Comparison of ENCODE assay signal across 33 mouse cellular contexts in genomic region chr14:10445360-10445759, GRCm38 (mm10).
"Had no signal": no experiment of that assay in that cellular context is flagged by ENCODE, and none has a peak within 500 bp of the region (broad histone marks: within the 10 kb centered on the region; RNA-seq: fewer than 3 reads in every experiment).

No protein-coding gene starts in this region.

- DNase-seq: heart, postnatal 10 days; heart, postnatal 14 days; heart, postnatal 36 days; heart, postnatal 4 days; kidney, adult 11 months; kidney, adult 18-20 months; kidney, adult 2 months; kidney, adult 9 months; kidney, postnatal 10 days; kidney, postnatal 14 days; kidney, postnatal 25 days; kidney, postnatal 36 days; kidney, postnatal 4 days; layer of hippocampus, adult 9-11 months; layer of hippocampus, postnatal 36 days had no signal

- H3K4me2 ChIP-seq: heart, embryonic 12.5 days; heart, embryonic 13.5 days; heart, embryonic 15.5 days; hindbrain, embryonic 12.5 days; hindbrain, embryonic 13.5 days; hindbrain, embryonic 14.5 days; hindbrain, embryonic 15.5 days; intestine, embryonic 15.5 days; kidney, embryonic 15.5 days had no signal

- H3K4me3 ChIP-seq: heart, embryonic 12.5 days; heart, embryonic 13.5 days; heart, embryonic 15.5 days; hindbrain, embryonic 10.5 days; hindbrain, embryonic 12.5 days; hindbrain, embryonic 13.5 days; hindbrain, embryonic 15.5 days; intestine, embryonic 15.5 days; kidney, embryonic 15.5 days; layer of hippocampus, adult 2 months; left cerebral cortex, adult 2 months had no signal

- H3K4me1 ChIP-seq: heart, embryonic 12.5 days; heart, embryonic 13.5 days; heart, embryonic 15.5 days; hindbrain, embryonic 10.5 days; hindbrain, embryonic 12.5 days; hindbrain, embryonic 13.5 days; hindbrain, embryonic 15.5 days; intestine, embryonic 15.5 days; kidney, embryonic 15.5 days had no signal

- H3K9ac ChIP-seq: heart, embryonic 12.5 days; heart, embryonic 13.5 days; heart, embryonic 15.5 days; hindbrain, embryonic 12.5 days; hindbrain, embryonic 13.5 days; hindbrain, embryonic 14.5 days; hindbrain, embryonic 15.5 days; intestine, embryonic 15.5 days; kidney, embryonic 15.5 days had no signal

- H3K9me3 ChIP-seq: heart, embryonic 12.5 days; heart, embryonic 13.5 days; heart, embryonic 15.5 days; hindbrain, embryonic 10.5 days; hindbrain, embryonic 12.5 days; hindbrain, embryonic 13.5 days; hindbrain, embryonic 15.5 days; intestine, embryonic 15.5 days; kidney, embryonic 15.5 days had no signal

- ATAC-seq: hindbrain, embryonic 16.5 days; hindbrain, postnatal 0 days; inflammation-experienced regulatory T-cells, adult 6 months; intestine, embryonic 15.5 days; intestine, embryonic 16.5 days; intestine, postnatal 0 days had no signal

- H3K27ac ChIP-seq: heart, embryonic 13.5 days; heart, embryonic 15.5 days; hindbrain, embryonic 10.5 days; hindbrain, embryonic 12.5 days; hindbrain, embryonic 13.5 days; hindbrain, embryonic 14.5 days; hindbrain, embryonic 15.5 days; hindbrain, postnatal 0 days; intestine, embryonic 15.5 days; kidney, embryonic 15.5 days; kidney, postnatal 0 days; layer of hippocampus, adult 2 months; left cerebral cortex, adult 2 months had no signal

- H3K27me3 ChIP-seq: heart, embryonic 12.5 days; heart, embryonic 13.5 days; heart, embryonic 15.5 days; hindbrain, embryonic 12.5 days; hindbrain, embryonic 13.5 days; hindbrain, embryonic 15.5 days; intestine, embryonic 15.5 days; kidney, embryonic 15.5 days had no signal

- H3K36me3 ChIP-seq: heart, embryonic 12.5 days; heart, embryonic 13.5 days; heart, embryonic 15.5 days; hindbrain, embryonic 10.5 days; hindbrain, embryonic 12.5 days; hindbrain, embryonic 13.5 days; hindbrain, embryonic 15.5 days; intestine, embryonic 15.5 days; kidney, embryonic 15.5 days had no signal
